Mouse (Mus musculus) hindbrain, embryonic 16.5 days (tissue): ENCODE measurements at regions not wholly inside any gene's neighbourhood (a gene's known extent, or its start where the extent isn't known, plus 50 kb on each side); places are given as distances from the start of the nearest gene placed in this dataset.

Source experiments
- ATAC-seq: fragments of 200-750 bp; cut with Nextera tagmentation; 2 replicates; pipeline ENCODE4 v1.8.0; 2017; ENCODE audit warnings: moderate TSS enrichment, moderate library complexity
- H3K27ac ChIP-seq: fragments of 300-500 bp; sonication (generic); 2 replicates; pipeline ENCODE4 v1.5.1; 2014; ENCODE audit warnings: low read depth, mild to moderate bottlenecking, control low read depth, low read length, moderate library complexity
- H3K27me3 ChIP-seq: fragments of 300-500 bp; sonication (generic); replicated peaks from 2 replicates; pipeline ENCODE4 v1.6.1; 2014; ENCODE audit warnings: low read length; ENCODE audit not compliant: control insufficient read depth, insufficient read depth
- H3K36me3 ChIP-seq: fragments of 300-500 bp; sonication (generic); 2 replicates; pipeline ENCODE4 v1.6.1; 2014; ENCODE audit warnings: mild to moderate bottlenecking, low read length, moderate library complexity, mixed read lengths; ENCODE audit not compliant: control insufficient read depth, insufficient read depth
- H3K4me1 ChIP-seq: fragments of 300-500 bp; sonication (generic); 2 replicates; pipeline ENCODE4 v1.6.1; 2014; ENCODE audit warnings: low read depth, low read length; ENCODE audit not compliant: control insufficient read depth, insufficient read depth
- H3K4me2 ChIP-seq: fragments of 300-500 bp; sonication (generic); 2 replicates; pipeline ENCODE4 v1.6.1; 2014; ENCODE audit warnings: mild to moderate bottlenecking, low read length, control low read depth, moderate library complexity
- H3K4me3 ChIP-seq: fragments of 300-500 bp; sonication (generic); 2 replicates; pipeline ENCODE4 v1.5.1; 2014; ENCODE audit warnings: mild to moderate bottlenecking, low read length, control low read depth, moderate library complexity
- H3K9ac ChIP-seq: fragments of 300-500 bp; sonication (generic); 2 replicates; pipeline ENCODE4 v1.6.1; 2014; ENCODE audit warnings: low read depth, mild to moderate bottlenecking, control low read depth, low read length, moderate library complexity
- H3K9me3 ChIP-seq: fragments of 300-500 bp; sonication (generic); 2 replicates; pipeline ENCODE4 v1.6.1; 2014; ENCODE audit warnings: mild to moderate bottlenecking, low read length, moderate library complexity; ENCODE audit not compliant: control insufficient read depth
- WGBS: fragments of 180-500 bp; shearing (Covaris S2); extraction: QIAGEN DNeasy Blood & Tissue Kit; methylation state at CpG from one replicate; pipeline ENCODE4 v1.1.7; 2014; 5-methylcytosine and 5-hydroxymethylcytosine counted together

- 71% methylated on average over 1 of the region's 1 CpGs for WGBS
- Histone ChIP-seq H3K27me3 (no peaks in the 10 kb centered on the region), H3K4me3 (no peak overlapping the region), H3K9ac (no peak overlapping the region), H3K36me3 (no peaks in the 10 kb centered on the region), H3K4me2 (no peak overlapping the region), H3K4me1 (no peaks in the 10 kb centered on the region), H3K27ac (no peak overlapping the region), H3K9me3 (no peaks in the 10 kb centered on the region)
- no peak for ATAC-seq
These were observed 203.4 kb upstream of the Tbl1x start for GRCm38 (mm10) chrX:77307374-77307773.

GRCm38 (mm10) chrX:77314384-77314783 lies 196.4 kb upstream of the Tbl1x start:
- Histone ChIP-seq H3K4me3 (no peak overlapping the region), H3K36me3 (no peaks in the 10 kb centered on the region), H3K27ac (no peak overlapping the region), H3K4me1 (no peaks in the 10 kb centered on the region), H3K9ac (no peak overlapping the region), H3K4me2 (no peak overlapping the region), H3K27me3 (no peaks in the 10 kb centered on the region), H3K9me3 (no peaks in the 10 kb centered on the region)
- WGBS: 78% methylated on average over 3 of the region's 3 CpGs
- ATAC-seq: no peak

DNA sequence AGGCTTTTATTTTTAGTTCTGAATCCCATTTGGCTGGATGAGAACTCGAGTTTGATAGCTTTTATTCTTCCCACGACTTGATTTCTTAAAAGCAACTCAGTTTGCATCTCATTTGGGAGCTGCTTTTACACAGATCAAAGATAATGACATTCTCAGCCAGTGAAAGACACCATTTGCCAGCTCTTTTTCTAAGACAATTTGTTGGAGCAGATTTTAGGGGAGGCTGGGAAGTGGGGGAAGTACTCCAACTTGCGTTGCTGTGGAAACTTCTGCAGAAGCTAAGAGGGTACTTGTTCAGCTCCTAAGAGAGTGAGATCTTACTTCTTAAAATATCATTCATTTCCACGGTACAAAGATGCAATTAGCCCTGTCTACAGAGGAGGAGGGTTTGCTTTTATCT lies 187.2 kb upstream of the Tbl1x start:
- Histone ChIP-seq H3K4me3 (no peak overlapping the region), H3K36me3 (no peaks in the 10 kb centered on the region), H3K9me3 (no peaks in the 10 kb centered on the region), H3K4me1 (no peaks in the 10 kb centered on the region), H3K27me3 (no peaks in the 10 kb centered on the region), H3K27ac (no peak overlapping the region), H3K9ac (no peak overlapping the region), H3K4me2 (no peak overlapping the region)
- peak; percentile 69 for ATAC-seq
- WGBS: 22% methylated on average over 4 of the region's 4 CpGs

- no peaks in the 10 kb centered on the region for H3K27me3 ChIP-seq
- no peak overlapping the region for H3K9ac ChIP-seq
- no peaks in the 10 kb centered on the region for H3K4me1 ChIP-seq
- no peak overlapping the region for H3K4me3 ChIP-seq
- no peak for ATAC-seq
- no peak overlapping the region for H3K27ac ChIP-seq
- WGBS: 54% methylated on average over 2 of the region's 2 CpGs
- no peaks in the 10 kb centered on the region for H3K9me3 ChIP-seq
- no peaks in the 10 kb centered on the region for H3K36me3 ChIP-seq
- no peak overlapping the region for H3K4me2 ChIP-seq
These were observed 157.6 kb upstream of the Tbl1x start for GRCm38 (mm10) chrX:77353181-77353580.

GRCm38 (mm10) chrX:77360551-77360950 lies 150.3 kb upstream of the Tbl1x start:
- Histone ChIP-seq H3K9ac (no peak overlapping the region), H3K27ac (0 out of 2 replicates have a peak overlapping the region, but pooled peaks have one; percentile 23), H3K36me3 (no peaks in the 10 kb centered on the region), H3K4me2 (no peak overlapping the region), H3K4me3 (no peak overlapping the region), H3K27me3 (no peaks in the 10 kb centered on the region), H3K9me3 (no peaks in the 10 kb centered on the region; the same call in 1 of the 2 replicates), H3K4me1 (no peaks in the 10 kb centered on the region)
- 51% methylated on average over 2 of the region's 2 CpGs for WGBS
- no peak for ATAC-seq

DNA sequence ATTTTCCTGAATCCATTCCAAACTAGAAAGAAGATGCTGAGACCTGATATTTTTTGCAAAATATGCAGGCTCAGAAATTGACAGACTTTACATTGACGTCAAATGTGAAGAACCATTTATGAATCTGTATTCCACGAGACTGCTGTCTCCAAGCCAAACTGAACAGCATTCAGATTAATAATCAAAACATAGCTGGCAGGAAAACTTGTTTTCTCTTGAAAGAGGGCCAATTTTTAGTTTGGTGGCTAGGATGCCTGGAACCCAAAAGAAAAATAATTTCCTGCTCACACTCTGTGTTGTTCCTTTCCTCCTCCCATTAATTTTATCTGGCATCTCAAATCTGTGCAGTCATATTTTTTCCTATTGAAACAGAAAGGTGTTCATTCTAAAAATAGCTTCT lies 149.7 kb upstream of the Tbl1x start:
- 66% methylated on average over 2 of the region's 2 CpGs for WGBS
- no peak overlapping the region for H3K27ac ChIP-seq
- no peak overlapping the region for H3K4me2 ChIP-seq

GRCm38 (mm10) chrX:77363657-77364056 lies 147.2 kb upstream of the Tbl1x start:
- no peaks in the 10 kb centered on the region for H3K4me1 ChIP-seq
- WGBS: 62% methylated on average over 1 of the region's 1 CpGs

More for the DNA sequence above, 149.7 kb upstream of the Tbl1x start:
- H3K4me3 ChIP-seq: no peak overlapping the region
- H3K27me3 ChIP-seq: no peaks in the 10 kb centered on the region
- no peak overlapping the region for H3K9ac ChIP-seq
- H3K36me3 ChIP-seq: no peaks in the 10 kb centered on the region
- no peaks in the 10 kb centered on the region for H3K4me1 ChIP-seq
- no peak for ATAC-seq
- H3K9me3 ChIP-seq: no peaks in the 10 kb centered on the region; the same call in 1 of the 2 replicates

GRCm38 (mm10) chrX:77367351-77367750 lies 143.5 kb upstream of the Tbl1x start:
- no peak for ATAC-seq
- Histone ChIP-seq H3K9me3 (no peaks in the 10 kb centered on the region), H3K4me1 (no peaks in the 10 kb centered on the region), H3K36me3 (no peaks in the 10 kb centered on the region), H3K4me2 (no peak overlapping the region), H3K4me3 (no peak overlapping the region), H3K27ac (no peak overlapping the region), H3K27me3 (no peaks in the 10 kb centered on the region), H3K9ac (no peak overlapping the region)

More at GRCm38 (mm10) chrX:77363657-77364056, 147.2 kb upstream of the Tbl1x start:
- no peak overlapping the region for H3K27ac ChIP-seq
- no peak overlapping the region for H3K4me2 ChIP-seq
- H3K36me3 ChIP-seq: no peaks in the 10 kb centered on the region
- no peaks in the 10 kb centered on the region for H3K27me3 ChIP-seq
- no peak for ATAC-seq
- no peak overlapping the region for H3K4me3 ChIP-seq
- H3K9ac ChIP-seq: no peak overlapping the region
- H3K9me3 ChIP-seq: no peaks in the 10 kb centered on the region; the same call in 1 of the 2 replicates

- H3K4me1 ChIP-seq: no peaks in the 10 kb centered on the region
- WGBS: 84% methylated on average over 1 of the region's 1 CpGs
- no peak overlapping the region for H3K27ac ChIP-seq
- no peak for ATAC-seq
- H3K9me3 ChIP-seq: no peaks in the 10 kb centered on the region
- no peak overlapping the region for H3K9ac ChIP-seq
- H3K36me3 ChIP-seq: no peaks in the 10 kb centered on the region
- no peaks in the 10 kb centered on the region for H3K27me3 ChIP-seq
- H3K4me2 ChIP-seq: no peak overlapping the region
- no peak overlapping the region for H3K4me3 ChIP-seq
These were observed 123.5 kb upstream of the Tbl1x start for GRCm38 (mm10) chrX:77387271-77387670.
